9 mouse cellular contexts compared by ENCODE assay signal in the genomic region with DNA sequence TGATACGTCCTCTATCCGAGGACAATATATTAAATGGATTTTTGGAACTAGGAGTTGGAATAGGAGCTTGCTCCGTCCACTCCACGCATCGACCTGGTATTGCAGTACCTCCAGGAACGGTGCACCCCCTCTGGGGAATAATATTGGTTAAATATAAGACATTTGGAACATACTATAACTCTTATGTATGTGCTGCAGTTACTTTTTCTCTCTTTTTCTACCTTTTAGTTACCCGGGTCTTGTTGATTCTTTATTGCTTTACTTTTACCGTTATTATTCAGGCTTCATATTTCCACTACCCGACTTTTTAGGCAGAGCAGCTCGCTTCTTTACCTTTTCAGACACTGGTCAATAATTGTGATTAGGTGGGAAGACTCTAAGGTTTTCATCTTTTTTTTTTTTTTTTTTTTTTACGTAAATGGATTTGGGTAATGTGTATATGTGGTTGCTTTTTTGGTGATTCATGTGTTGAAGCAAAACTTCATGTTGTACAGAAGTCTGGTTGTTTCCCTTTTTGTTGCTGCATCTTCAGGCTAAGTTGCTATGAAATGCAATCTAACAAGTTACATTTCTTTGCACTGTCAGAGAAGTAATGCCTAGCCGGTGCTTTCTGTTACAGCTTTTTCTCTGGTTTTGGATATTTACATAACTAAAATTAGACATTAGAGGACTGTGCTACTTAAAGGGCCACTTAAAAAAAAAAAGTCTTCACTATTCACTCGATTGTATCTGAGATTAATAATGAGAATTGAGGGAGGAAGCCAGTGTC. TPM values are rescaled to one million over a fixed set of nuclear protein-coding genes. Genes with fewer than 3 reads are reported as not detected.
DNase-seq lines count a peak whose midpoint lies in the region; ATAC-seq lines count a peak whose summit lies in the region.
"Had no signal": no experiment of that assay in that cellular context is flagged by ENCODE, and none has a peak within 500 bp of the region (broad histone marks: within the 10 kb centered on the region; RNA-seq: fewer than 3 reads in every experiment).

No protein-coding gene starts in this region.

- ATAC-seq in heart, embryonic 16.5 days (replicated peaks; ENCODE audit: extremely low read depth, insufficient read depth, low FRiP score), result no peak; the same call in 1 of the 2 replicates
- no peak for ATAC-seq in midbrain, embryonic 14.5 days (ENCODE audit: low FRiP score, low TSS enrichment)
- ATAC-seq in monocyte, adult 5-6 weeks (replicated peaks; ENCODE audit: insufficient number of reproducible peaks, low FRiP score, low TSS enrichment, poor library complexity, severe bottlenecking), result no peak

- H3K9ac ChIP-seq in heart, embryonic 16.5 days (ENCODE audit: low read length), result peak overlapping the region; percentile 38; the same call in 1 of the 2 replicates
- H3K9ac ChIP-seq in midbrain, embryonic 14.5 days (replicated peaks; ENCODE audit: low read length), result no peak overlapping the region

- peak; percentile 37 for DNase-seq in gastrocnemius, adult 18-20 months (ENCODE audit: low spot score)
- DNase-seq in gastrocnemius, postnatal 4 days (ENCODE audit: low spot score in 2 of 2), result no peak
- DNase-seq in 416B (ENCODE audit: low read depth), result peak; percentile 91
- peak; percentile 10 to 35 for DNase-seq in adrenal gland, postnatal 36 days
- peak; percentile 32 to 57 for DNase-seq in kidney, postnatal 25 days
- peak; percentile 43 for DNase-seq in midbrain, embryonic 14.5 days

- no peaks in the 10 kb centered on the region for H3K36me3 ChIP-seq in heart, embryonic 16.5 days (ENCODE audit: control insufficient read depth, insufficient read depth)
- no peaks in the 10 kb centered on the region for H3K36me3 ChIP-seq in midbrain, embryonic 14.5 days (ENCODE audit: control insufficient read depth, insufficient read depth, low read length)

- H3K4me3 ChIP-seq in heart, embryonic 16.5 days (ENCODE audit: low read length), result peak overlapping the region; percentile 21; the same call in 1 of the 2 replicates
- peak overlapping the region; percentile 18; the same call in 1 of the 2 replicates for H3K4me3 ChIP-seq in midbrain, embryonic 14.5 days (replicated peaks; ENCODE audit: low read depth, low read length)

- 3% methylated on average over 11 of the region's 13 CpGs for WGBS in heart, embryonic 16.5 days
- 8% methylated on average over 11 of the region's 13 CpGs for WGBS in midbrain, embryonic 14.5 days

- peak overlapping the region; percentile 51 for H3K4me2 ChIP-seq in heart, embryonic 16.5 days (ENCODE audit: low read depth, low read length)
- H3K4me2 ChIP-seq in midbrain, embryonic 14.5 days (ENCODE audit: low read length), result peak overlapping the region; percentile 45

- H3K27ac ChIP-seq in heart, embryonic 16.5 days (ENCODE audit: low read length), result no peak overlapping the region
- no peak overlapping the region for H3K27ac ChIP-seq in midbrain, embryonic 14.5 days (replicated peaks; ENCODE audit: low read depth, low read length)
- H3K27ac ChIP-seq: macrophage had no signal

- H3K4me1 ChIP-seq in heart, embryonic 16.5 days (ENCODE audit: control insufficient read depth, insufficient read depth, low read length), result peaks cover 2% of the 10 kb centered on the region; the same call in 1 of the 2 replicates
- H3K4me1 ChIP-seq in midbrain, embryonic 14.5 days (ENCODE audit: control insufficient read depth, insufficient read depth, low read length), result 0 out of 2 replicates have a peak, but pooled peaks cover 4% of the 10 kb centered on the region

- no peaks in the 10 kb centered on the region for H3K9me3 ChIP-seq in heart, embryonic 16.5 days (replicated peaks; ENCODE audit: control insufficient read depth, low read length)
- no peaks in the 10 kb centered on the region for H3K9me3 ChIP-seq in midbrain, embryonic 14.5 days (ENCODE audit: control insufficient read depth, low read length)

- peaks cover 7% of the 10 kb centered on the region for H3K27me3 ChIP-seq in heart, embryonic 16.5 days (ENCODE audit: control insufficient read depth, insufficient read depth, low read length)
- 0 out of 2 replicates have a peak, but pooled peaks cover 4% of the 10 kb centered on the region for H3K27me3 ChIP-seq in midbrain, embryonic 14.5 days (ENCODE audit: control insufficient read depth, insufficient read depth, low read length)

RNA-seq across cellular contexts. Expression of a gene that starts 25.1 kb away (rescaled TPM):
- 10 to 100 TPM; 49.9 to 54.3 TPM for total RNA-seq in gastrocnemius, adult 18-20 months (2021)
- 10 to 100 TPM; 33.4 to 36.6 TPM for total RNA-seq in gastrocnemius, postnatal 4 days (2021)
- 1 to 10 TPM; 1.2 to 1.8 TPM for total RNA-seq in adrenal gland, postnatal 36 days (2021)
- polyA plus RNA-seq in heart, embryonic 16.5 days (2015; fragmentation: Nextera tagmentation; extraction: Ambion mirVana), result 9.5 and 18.8 TPM in 2 replicates
- 1.9 and 2.3 TPM in 2 replicates for polyA plus RNA-seq in midbrain, embryonic 14.5 days (2014; fragmentation: Nextera tagmentation; extraction: Ambion mirVana)
- 0.53 to 0.78 TPM (median 0.57 TPM) in 3 replicates for total RNA-seq in monocyte, adult 5-6 weeks (2017)

RNA-seq across cellular contexts. Expression of a gene that starts 46.9 kb away (rescaled TPM):
- 10 to 100 TPM; 16.2 to 19.0 TPM for total RNA-seq in gastrocnemius, adult 18-20 months (2021)
- 10 to 100 TPM; 16.9 to 17.8 TPM for total RNA-seq in gastrocnemius, postnatal 4 days (2021)
- 10 to 100 TPM; 21.8 to 28.2 TPM for total RNA-seq in adrenal gland, postnatal 36 days (2021)
- 22.9 and 23.4 TPM in 2 replicates for polyA plus RNA-seq in heart, embryonic 16.5 days (2015; fragmentation: Nextera tagmentation; extraction: Ambion mirVana)
- polyA plus RNA-seq in midbrain, embryonic 14.5 days (2014; fragmentation: Nextera tagmentation; extraction: Ambion mirVana), result 6.3 and 7.7 TPM in 2 replicates
- total RNA-seq in monocyte, adult 5-6 weeks (2017), result 0.58 to 1.9 TPM in 2 of 3 replicates, not detected in the other

RNA-seq across cellular contexts. Expression of a gene that starts 47.0 kb away (rescaled TPM):
- under 1 TPM in 1 of 2 experiments, not detected in 1; 0.11 TPM for total RNA-seq in gastrocnemius, adult 18-20 months (2021)
- under 1 TPM; 0.49 TPM for total RNA-seq in gastrocnemius, postnatal 4 days (2021)
- total RNA-seq in adrenal gland, postnatal 36 days (2021), result under 1 TPM; 0.16 to 0.53 TPM
- 2.0 and 3.4 TPM in 2 replicates for polyA plus RNA-seq in heart, embryonic 16.5 days (2015; fragmentation: Nextera tagmentation; extraction: Ambion mirVana)
- 33.9 and 36.0 TPM in 2 replicates for polyA plus RNA-seq in midbrain, embryonic 14.5 days (2014; fragmentation: Nextera tagmentation; extraction: Ambion mirVana)
- not detected in 3 replicates for total RNA-seq in monocyte, adult 5-6 weeks (2017)
- polyA plus RNA-seq: macrophage had no signal

Comparison
In these comparisons a context has a peak if more than half of its experiments do, and no peak if none do; other contexts are left out.
1. DNase-seq: peak in gastrocnemius, adult 18-20 months (single experiment), 416B (single experiment), adrenal gland, postnatal 36 days (2 of 2), kidney, postnatal 25 days (2 of 2) and midbrain, embryonic 14.5 days (single experiment); none in gastrocnemius, postnatal 4 days (0 of 2).
2. RNA of a gene that starts 25.1 kb away (total RNA-seq): 49.9 to 54.3 TPM in gastrocnemius, adult 18-20 months and 33.4 to 36.6 TPM in gastrocnemius, postnatal 4 days; 1.2 to 1.8 TPM in adrenal gland, postnatal 36 days and 0.53 to 0.78 TPM in monocyte, adult 5-6 weeks; every median in the first group is over 10 times any median in the second.